Mouse (Mus musculus) limb, embryonic 11.5 days (tissue): ENCODE measurements at regions not wholly inside any gene's neighbourhood (a gene's known extent, or its start where the extent isn't known, plus 50 kb on each side); places are given as distances from the start of the nearest gene placed in this dataset.

Experiments
- ATAC-seq: fragments of 200-750 bp; cut with Nextera tagmentation; 2 replicates; pipeline ENCODE4 v1.8.0; 2017; ENCODE audit warnings: low read depth; ENCODE audit not compliant: insufficient number of reproducible peaks, low FRiP score, low TSS enrichment
- DNase-seq: peaks from one replicate; pipeline ENCODE4 v3.0.0-alpha.2; 2015; ENCODE audit warnings: low spot score
- H3K27ac ChIP-seq: fragments of 300-500 bp; sonication (generic); replicated peaks from 2 replicates; pipeline ENCODE4 v1.5.1; 2014; ENCODE audit warnings: low read depth, mild to moderate bottlenecking, low read length
- H3K27me3 ChIP-seq: fragments of 300-500 bp; sonication (generic); 2 replicates; pipeline ENCODE4 v1.6.1; 2014; ENCODE audit warnings: mild to moderate bottlenecking, low read length, mixed read lengths; ENCODE audit not compliant: control insufficient read depth, insufficient read depth
- H3K36me3 ChIP-seq: fragments of 300-500 bp; sonication (generic); 2 replicates; pipeline ENCODE4 v1.6.1; 2014; ENCODE audit warnings: mild to moderate bottlenecking, low read length, moderate library complexity, mixed read lengths; ENCODE audit not compliant: control insufficient read depth, insufficient read depth
- H3K4me1 ChIP-seq: fragments of 300-500 bp; sonication (generic); 2 replicates; pipeline ENCODE4 v1.6.1; 2014; ENCODE audit warnings: low read length, mixed read lengths; ENCODE audit not compliant: control insufficient read depth, insufficient read depth
- H3K4me2 ChIP-seq: fragments of 300-500 bp; sonication (generic); 2 replicates; pipeline ENCODE4 v1.6.1; 2014; ENCODE audit warnings: low read depth, mild to moderate bottlenecking, moderate library complexity; ENCODE audit not compliant: severe bottlenecking
- H3K4me3 ChIP-seq: fragments of 300-500 bp; sonication (generic); 2 replicates; pipeline ENCODE4 v1.5.1; 2014; ENCODE audit warnings: low read depth, low read length
- H3K9ac ChIP-seq: fragments of 300-500 bp; sonication (generic); 2 replicates; pipeline ENCODE4 v1.6.1; 2014; ENCODE audit warnings: mild to moderate bottlenecking, low read length
- H3K9me3 ChIP-seq: fragments of 300-500 bp; sonication (generic); 2 replicates; pipeline ENCODE4 v1.6.1; 2016; ENCODE audit warnings: low read length; ENCODE audit not compliant: control insufficient read depth
- WGBS: fragments of 180-500 bp; shearing (Covaris S2); extraction: QIAGEN DNeasy Blood & Tissue Kit; methylation state at CpG from one replicate; pipeline ENCODE4 v1.1.7; 2014; 5-methylcytosine and 5-hydroxymethylcytosine counted together

- no peaks in the 10 kb centered on the region for H3K27me3 ChIP-seq
- H3K36me3 ChIP-seq = no peaks in the 10 kb centered on the region
- no peak overlapping the region for H3K4me2 ChIP-seq
- DNase-seq (no peak), ATAC-seq (no peak)
- H3K4me1 ChIP-seq = no peaks in the 10 kb centered on the region
- H3K4me3 ChIP-seq = no peak overlapping the region
- no peaks in the 10 kb centered on the region for H3K9me3 ChIP-seq
- no peak overlapping the region for H3K9ac ChIP-seq
- no peak overlapping the region for H3K27ac ChIP-seq
Observed at GRCm38 (mm10) chr9:32923925-32924324, 287.9 kb downstream of the Ets1 start.

- H3K4me1 ChIP-seq = no peaks in the 10 kb centered on the region
- no peaks in the 10 kb centered on the region for H3K9me3 ChIP-seq
- DNase-seq (no peak), ATAC-seq (no peak)
- H3K9ac ChIP-seq = no peak overlapping the region
- no peak overlapping the region for H3K4me2 ChIP-seq
- no peaks in the 10 kb centered on the region for H3K36me3 ChIP-seq
- no peak overlapping the region for H3K4me3 ChIP-seq
- no peak overlapping the region for H3K27ac ChIP-seq
- WGBS = 95% methylated on average over 7 of the region's 7 CpGs
- no peaks in the 10 kb centered on the region for H3K27me3 ChIP-seq
Observed at GRCm38 (mm10) chr9:32924333-32924886, 288.4 kb downstream of the Ets1 start.

DNA sequence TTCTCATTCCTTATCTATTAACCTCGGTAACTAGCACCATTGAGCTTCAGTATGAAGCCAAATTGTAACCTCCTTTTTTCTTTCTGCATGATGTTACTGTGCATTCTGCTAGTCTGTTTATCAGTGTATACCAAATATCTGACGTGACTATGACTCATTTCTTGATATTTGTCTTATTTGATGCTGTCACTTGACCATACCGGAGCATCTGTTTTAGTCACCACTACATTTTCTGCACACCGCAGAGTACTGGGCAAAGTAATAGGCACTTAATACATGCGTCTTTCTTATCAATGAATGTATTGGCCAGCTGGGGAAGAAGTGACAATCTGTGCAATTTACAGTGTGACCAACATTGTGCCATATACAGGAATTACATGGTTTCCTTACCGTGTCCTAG is 289.0 kb downstream of the Ets1 start:
- no peaks in the 10 kb centered on the region for H3K9me3 ChIP-seq
- WGBS = 87% methylated on average over 6 of the region's 6 CpGs
- H3K36me3 ChIP-seq = no peaks in the 10 kb centered on the region
- no peak overlapping the region for H3K27ac ChIP-seq
- H3K4me3 ChIP-seq = no peak overlapping the region
- no peaks in the 10 kb centered on the region for H3K27me3 ChIP-seq
- H3K9ac ChIP-seq = no peak overlapping the region
- ATAC-seq = no peak
- DNase-seq = no peak
- no peak overlapping the region for H3K4me2 ChIP-seq
- no peaks in the 10 kb centered on the region for H3K4me1 ChIP-seq

DNA sequence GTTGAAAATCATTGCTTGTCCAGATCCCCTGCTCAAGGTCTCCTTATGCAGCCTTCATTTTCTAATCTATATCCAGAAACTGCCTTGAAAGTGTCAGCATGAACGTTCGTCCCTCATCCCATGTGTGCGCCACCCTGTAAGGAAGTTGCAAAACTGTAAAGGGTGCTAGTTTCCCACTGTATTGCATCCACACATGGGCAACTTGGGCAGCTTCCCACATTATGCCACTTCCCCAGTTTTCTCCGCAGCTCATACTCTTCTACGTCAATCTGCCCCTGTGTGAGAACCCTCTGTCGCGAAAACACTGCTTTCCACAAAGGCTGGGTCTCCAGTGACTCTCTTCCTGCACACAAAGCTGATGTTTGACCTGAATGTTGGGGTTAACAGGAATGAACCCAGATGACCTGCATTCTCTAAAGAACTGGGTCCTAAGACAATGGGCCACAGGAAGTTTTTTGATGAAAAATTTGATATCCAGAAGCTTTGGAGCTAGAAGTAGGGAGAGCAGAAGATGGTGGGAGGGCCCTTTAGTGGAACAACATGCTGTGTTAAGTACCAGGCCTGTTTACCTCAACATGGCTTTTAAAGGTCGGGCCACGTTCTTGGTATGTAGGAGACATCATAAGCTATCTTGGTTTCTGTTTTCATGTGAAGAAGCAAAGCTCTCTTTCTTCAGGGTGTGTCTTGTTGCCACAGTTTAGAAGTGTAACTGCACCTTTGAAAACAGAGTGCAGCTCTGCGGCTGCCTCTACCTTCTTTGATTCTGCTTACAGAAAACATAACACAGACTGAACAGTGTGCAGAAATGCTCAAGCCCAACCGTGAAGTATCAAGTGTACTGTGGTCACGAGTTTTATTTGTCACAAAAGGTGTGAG is 289.9 kb downstream of the Ets1 start:
- no peak for DNase-seq

GRCm38 (mm10) chr9:32927656-32928055 is 291.6 kb downstream of the Ets1 start:
- 98% methylated on average over 1 of the region's 1 CpGs for WGBS
- H3K27me3 ChIP-seq = no peaks in the 10 kb centered on the region

More for the DNA sequence above, 289.9 kb downstream of the Ets1 start:
- Histone ChIP-seq H3K4me2 (no peak overlapping the region), H3K9ac (no peak overlapping the region), H3K4me1 (no peaks in the 10 kb centered on the region), H3K27ac (no peak overlapping the region), H3K27me3 (no peaks in the 10 kb centered on the region), H3K4me3 (no peak overlapping the region), H3K36me3 (no peaks in the 10 kb centered on the region), H3K9me3 (no peaks in the 10 kb centered on the region)
- 82% methylated on average over 12 of the region's 12 CpGs for WGBS
- ATAC-seq = no peak

GRCm38 (mm10) chr9:32928289-32929000 is 292.4 kb downstream of the Ets1 start:
- Histone ChIP-seq H3K36me3 (no peaks in the 10 kb centered on the region), H3K4me1 (peaks cover 7% of the 10 kb centered on the region), H3K4me3 (no peak overlapping the region), H3K27ac (no peak overlapping the region), H3K9me3 (no peaks in the 10 kb centered on the region), H3K27me3 (no peaks in the 10 kb centered on the region), H3K4me2 (no peak overlapping the region), H3K9ac (no peak overlapping the region)
- DNase-seq (no peak), ATAC-seq (no peak)
- WGBS = 89% methylated on average over 8 of the region's 8 CpGs

More at GRCm38 (mm10) chr9:32927656-32928055, 291.6 kb downstream of the Ets1 start:
- no peak for ATAC-seq
- H3K4me2 ChIP-seq = no peak overlapping the region
- no peak overlapping the region for H3K9ac ChIP-seq
- no peak overlapping the region for H3K27ac ChIP-seq
- DNase-seq = no peak
- H3K4me1 ChIP-seq = peaks cover 7% of the 10 kb centered on the region
- no peak overlapping the region for H3K4me3 ChIP-seq
- no peaks in the 10 kb centered on the region for H3K36me3 ChIP-seq
- H3K9me3 ChIP-seq = no peaks in the 10 kb centered on the region

DNA sequence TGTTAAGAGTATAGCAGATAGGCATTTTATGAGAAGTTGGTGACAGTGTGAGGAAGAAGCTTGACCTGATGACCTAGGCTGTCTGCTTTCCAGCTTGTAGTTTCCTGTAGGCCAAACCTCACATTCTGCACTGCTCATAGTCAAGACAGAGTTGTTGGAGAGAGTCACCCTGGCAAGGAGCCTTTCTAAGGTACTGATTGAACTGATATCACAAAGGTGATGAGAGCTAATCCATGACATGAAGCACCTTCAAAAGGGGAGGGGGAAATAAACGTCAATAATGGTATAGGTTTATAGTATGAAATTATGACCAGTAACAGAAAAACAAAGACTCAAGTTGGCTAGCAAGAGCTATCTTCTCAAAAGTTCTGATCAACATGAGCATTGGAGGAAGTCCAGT is 293.3 kb downstream of the Ets1 start:
- ATAC-seq (no peak), DNase-seq (no peak)
- Histone ChIP-seq H3K27me3 (no peaks in the 10 kb centered on the region), H3K4me3 (no peak overlapping the region), H3K9me3 (no peaks in the 10 kb centered on the region), H3K4me2 (no peak overlapping the region), H3K36me3 (no peaks in the 10 kb centered on the region), H3K4me1 (peaks cover 7% of the 10 kb centered on the region), H3K9ac (no peak overlapping the region), H3K27ac (no peak overlapping the region)
- 94% methylated on average over 1 of the region's 1 CpGs for WGBS

DNA sequence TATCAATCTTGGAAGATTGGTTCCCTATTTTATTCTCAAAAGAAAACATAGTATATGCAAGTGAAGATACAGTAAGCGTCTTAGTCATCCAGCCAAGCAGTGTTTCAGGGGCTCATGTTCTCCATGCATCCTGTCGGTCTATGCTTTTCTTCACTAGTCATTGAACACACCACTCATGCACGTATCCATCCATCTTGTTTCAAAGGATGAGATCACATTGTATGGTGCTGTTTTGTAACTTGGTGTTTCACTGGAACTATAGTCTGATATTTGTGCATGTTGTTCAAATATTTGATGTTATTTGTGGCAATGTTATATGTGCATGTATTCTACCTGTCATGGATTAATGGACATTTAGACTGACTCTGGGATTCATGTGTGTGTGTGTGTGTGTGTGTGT is 293.8 kb downstream of the Ets1 start:
- no peak overlapping the region for H3K4me3 ChIP-seq
- H3K4me2 ChIP-seq = no peak overlapping the region
- 90% methylated on average over 3 of the region's 3 CpGs for WGBS
- DNase-seq (no peak), ATAC-seq (no peak)
- H3K9ac ChIP-seq = no peak overlapping the region
- H3K36me3 ChIP-seq = no peaks in the 10 kb centered on the region
- peaks cover 7% of the 10 kb centered on the region for H3K4me1 ChIP-seq
- H3K27ac ChIP-seq = no peak overlapping the region
- H3K27me3 ChIP-seq = no peaks in the 10 kb centered on the region
- no peaks in the 10 kb centered on the region for H3K9me3 ChIP-seq
